Mouse (Mus musculus) midbrain, embryonic 10.5 days (tissue): Measurements from ENCODE around the gene M1ap. TPM values are rescaled to one million over a fixed set of nuclear protein-coding genes. Genes with fewer than 3 reads are reported as not detected.

ENCODE experiments used
- DNase-seq: peaks from one replicate; pipeline ENCODE4 v3.0.0-alpha.2; 2017; ENCODE audit warnings: low spot score
- H3K27ac ChIP-seq: fragments of 300-500 bp; sonication (generic); replicated peaks from 2 replicates; pipeline ENCODE4 v1.5.1; 2016; ENCODE audit warnings: mild to moderate bottlenecking
- H3K27me3 ChIP-seq: fragments of 300-500 bp; sonication (generic); 2 replicates; pipeline ENCODE4 v1.6.1; 2016; ENCODE audit warnings: low read depth, mild to moderate bottlenecking; ENCODE audit not compliant: poor library complexity, severe bottlenecking
- H3K36me3 ChIP-seq: fragments of 300-500 bp; sonication (generic); 2 replicates; pipeline ENCODE4 v1.6.1; 2016; ENCODE audit warnings: mild to moderate bottlenecking, moderate library complexity
- H3K4me1 ChIP-seq: fragments of 300-500 bp; sonication (generic); 2 replicates; pipeline ENCODE4 v1.6.1; 2016
- H3K4me3 ChIP-seq: fragments of 300-500 bp; sonication (generic); 2 replicates; pipeline ENCODE4 v1.5.1; 2016; ENCODE audit warnings: mild to moderate bottlenecking, moderate library complexity
- H3K9me3 ChIP-seq: fragments of 300-500 bp; sonication (generic); replicated peaks from 2 replicates; pipeline ENCODE4 v1.6.1; 2016; ENCODE audit warnings: mild to moderate bottlenecking
- WGBS: fragments of 180-500 bp; shearing (Covaris S2); methylation state at CpG from one replicate; pipeline ENCODE4 v1.1.7; 2016; 5-methylcytosine and 5-hydroxymethylcytosine counted together
- polyA plus RNA-seq: library from polyadenylated mRNA; unstranded; fragments of >200 nt; fragmentation: Nextera tagmentation; extraction: Ambion mirVana; gene quantifications from 2 replicates; pipeline ENCODE4 v1.2.1, GENCODE M21; 2016

Gene M1ap
- polyA plus RNA-seq, 1 experiment from 2014 or later: 0.23 TPM

GRCm38 (mm10) chr6:83017190-83017589, 70.5 kb downstream of the M1ap start:
- Histone ChIP-seq H3K36me3 (no peaks in the 10 kb centered on the region), H3K27me3 (no peaks in the 10 kb centered on the region; the same call in 1 of the 2 replicates), H3K4me3 (no peak overlapping the region), H3K9me3 (no peaks in the 10 kb centered on the region), H3K27ac (no peak overlapping the region), H3K4me1 (no peaks in the 10 kb centered on the region)
- 76% methylated on average over 3 of the region's 3 CpGs for WGBS
- no peak for DNase-seq

GRCm38 (mm10) chr6:83019044-83019443, 72.3 kb downstream of the M1ap start:
- Histone ChIP-seq H3K9me3 (no peaks in the 10 kb centered on the region), H3K27me3 (no peaks in the 10 kb centered on the region; the same call in 1 of the 2 replicates), H3K36me3 (no peaks in the 10 kb centered on the region), H3K27ac (no peak overlapping the region), H3K4me3 (no peak overlapping the region), H3K4me1 (no peaks in the 10 kb centered on the region)
- no peak for DNase-seq
- 76% methylated on average over 3 of the region's 3 CpGs for WGBS

DNA sequence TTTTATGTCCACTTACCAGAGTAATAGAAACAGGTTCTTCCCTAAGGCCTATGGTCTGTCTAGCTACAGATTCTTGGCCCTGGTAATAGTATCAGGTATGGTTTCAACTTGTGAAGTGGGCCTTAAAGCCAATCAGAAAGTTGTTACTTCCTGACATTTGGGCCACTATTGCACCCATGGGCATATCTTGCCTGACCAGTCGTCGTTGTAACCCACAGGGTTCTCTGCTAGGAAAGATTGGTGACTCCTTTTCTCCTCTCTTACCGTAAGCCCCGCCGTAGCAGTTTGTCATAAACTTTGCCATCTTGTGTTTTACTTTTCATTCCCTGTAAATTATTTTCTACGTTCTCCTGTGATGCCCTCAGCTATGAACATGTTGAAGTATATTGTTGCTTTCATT, 73.4 kb downstream of the M1ap start:
- Histone ChIP-seq H3K27me3 (no peaks in the 10 kb centered on the region; the same call in 1 of the 2 replicates), H3K4me3 (no peak overlapping the region), H3K9me3 (no peaks in the 10 kb centered on the region), H3K27ac (no peak overlapping the region), H3K4me1 (no peaks in the 10 kb centered on the region), H3K36me3 (no peaks in the 10 kb centered on the region)
- 88% methylated on average over 6 of the region's 6 CpGs for WGBS
- DNase-seq: no peak

GRCm38 (mm10) chr6:83020836-83021593, 74.3 kb downstream of the M1ap start:
- 86% methylated on average over 4 of the region's 4 CpGs for WGBS
- no peak for DNase-seq
- Histone ChIP-seq H3K27me3 (no peaks in the 10 kb centered on the region; the same call in 1 of the 2 replicates), H3K4me3 (no peak overlapping the region), H3K36me3 (no peaks in the 10 kb centered on the region), H3K9me3 (no peaks in the 10 kb centered on the region), H3K27ac (no peak overlapping the region), H3K4me1 (no peaks in the 10 kb centered on the region)

DNA sequence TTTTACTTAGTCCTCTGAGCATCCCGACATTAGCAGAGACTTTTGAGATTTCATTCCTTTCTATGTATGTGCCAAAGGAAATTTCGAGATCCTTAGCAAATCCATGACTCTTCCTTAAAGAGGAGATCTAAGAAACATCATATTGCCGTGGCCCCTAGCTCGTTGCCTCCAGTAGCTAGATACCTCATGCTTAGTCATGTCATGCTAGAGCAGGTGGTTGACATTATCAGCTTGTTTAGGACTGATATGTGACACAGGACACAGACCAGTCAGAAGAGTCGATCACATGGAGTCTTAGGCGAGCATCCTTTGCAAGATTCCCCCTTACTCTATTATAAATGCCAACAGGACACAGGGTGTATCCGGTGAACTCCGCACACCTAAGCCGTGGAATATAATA, 76.3 kb downstream of the M1ap start:
- no peaks in the 10 kb centered on the region for H3K9me3 ChIP-seq
- H3K36me3 ChIP-seq: no peaks in the 10 kb centered on the region
- H3K27ac ChIP-seq: no peak overlapping the region
- no peak for DNase-seq
- 87% methylated on average over 9 of the region's 9 CpGs for WGBS
- no peaks in the 10 kb centered on the region for H3K4me1 ChIP-seq
- H3K27me3 ChIP-seq: peaks cover 10% of the 10 kb centered on the region
- H3K4me3 ChIP-seq: no peak overlapping the region

DNA sequence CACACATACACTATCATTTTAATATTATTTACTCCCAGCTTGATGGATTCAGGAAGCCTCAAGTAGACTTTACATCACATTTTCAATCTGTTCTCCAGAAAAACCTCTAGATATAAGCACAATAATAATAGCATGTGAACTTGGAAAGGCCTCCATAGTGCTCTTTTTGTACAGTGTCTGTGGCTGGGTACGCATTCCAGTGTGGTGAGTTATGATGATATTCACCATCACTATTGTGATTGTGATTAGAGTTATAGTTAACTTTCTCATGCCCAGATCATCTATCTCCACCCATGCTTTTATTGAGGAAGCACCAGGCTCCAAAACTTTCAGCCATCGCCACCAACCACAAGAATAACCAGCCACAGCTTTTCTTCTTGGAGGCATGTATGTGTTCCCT, 77.1 kb downstream of the M1ap start:
- no peaks in the 10 kb centered on the region for H3K36me3 ChIP-seq
- H3K4me3 ChIP-seq: no peak overlapping the region
- H3K27me3 ChIP-seq: peaks cover 18% of the 10 kb centered on the region
- no peak for DNase-seq
- no peaks in the 10 kb centered on the region for H3K4me1 ChIP-seq
- no peak overlapping the region for H3K27ac ChIP-seq
- no peaks in the 10 kb centered on the region for H3K9me3 ChIP-seq
- WGBS: 88% methylated on average over 2 of the region's 2 CpGs

- DNase-seq: no peak
- no peaks in the 10 kb centered on the region for H3K36me3 ChIP-seq
- H3K27me3 ChIP-seq: peaks cover 24% of the 10 kb centered on the region
- no peak overlapping the region for H3K4me3 ChIP-seq
- WGBS: 77% methylated on average over 4 of the region's 4 CpGs
- no peak overlapping the region for H3K27ac ChIP-seq
- H3K4me1 ChIP-seq: peaks cover under 1% of the 10 kb centered on the region; the same call in 1 of the 2 replicates
- H3K9me3 ChIP-seq: no peaks in the 10 kb centered on the region
These were observed 77.7 kb downstream of the M1ap start for GRCm38 (mm10) chr6:83024421-83024820.

DNA sequence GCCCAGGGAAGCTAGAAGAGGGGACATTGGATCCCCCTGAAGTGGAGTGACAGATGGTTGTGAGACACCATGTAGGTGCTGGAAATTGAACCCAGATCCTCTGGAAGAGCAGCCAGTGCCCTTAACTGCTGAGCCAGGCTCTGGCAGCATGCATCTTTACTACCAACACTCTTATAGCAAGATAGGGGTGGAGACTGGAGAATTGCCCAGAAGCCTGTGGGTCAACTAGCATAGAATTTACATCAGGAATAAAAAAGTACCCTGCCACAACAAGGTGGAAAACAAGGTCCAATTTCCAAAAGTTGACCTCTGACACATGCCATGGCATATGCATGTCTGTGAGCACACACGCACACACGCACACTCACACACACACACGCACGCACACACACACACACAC, 78.5 kb downstream of the M1ap start:
- H3K4me3 ChIP-seq: no peak overlapping the region
- no peaks in the 10 kb centered on the region for H3K9me3 ChIP-seq
- H3K27ac ChIP-seq: no peak overlapping the region
- H3K36me3 ChIP-seq: no peaks in the 10 kb centered on the region
- WGBS: 91% methylated on average over 4 of the region's 4 CpGs
- H3K4me1 ChIP-seq: peaks cover 9% of the 10 kb centered on the region
- no peak for DNase-seq
- peaks cover 32% of the 10 kb centered on the region for H3K27me3 ChIP-seq

GRCm38 (mm10) chr6:83027293-83027692, 80.6 kb downstream of the M1ap start:
- Histone ChIP-seq H3K27me3 (peaks cover 53% of the 10 kb centered on the region), H3K4me1 (peaks cover 19% of the 10 kb centered on the region), H3K36me3 (0 out of 2 replicates have a peak, but pooled peaks cover 5% of the 10 kb centered on the region), H3K27ac (no peak overlapping the region), H3K9me3 (no peaks in the 10 kb centered on the region), H3K4me3 (no peak overlapping the region)
- WGBS: 80% methylated on average over 8 of the region's 8 CpGs
- DNase-seq: no peak

GRCm38 (mm10) chr6:83027706-83028105, 81.0 kb downstream of the M1ap start:
- DNase-seq: no peak
- Histone ChIP-seq H3K27me3 (peaks cover 57% of the 10 kb centered on the region), H3K4me1 (peaks cover 23% of the 10 kb centered on the region), H3K27ac (no peak overlapping the region), H3K4me3 (no peak overlapping the region), H3K9me3 (no peaks in the 10 kb centered on the region), H3K36me3 (0 out of 2 replicates have a peak, but pooled peaks cover 5% of the 10 kb centered on the region)
- 66% methylated on average over 7 of the region's 9 CpGs for WGBS

GRCm38 (mm10) chr6:83029777-83030176, 83.1 kb downstream of the M1ap start:
- 11% methylated on average over 10 of the region's 10 CpGs for WGBS
- H3K9me3 ChIP-seq: no peaks in the 10 kb centered on the region
- H3K4me3 ChIP-seq: no peak overlapping the region
- no peak for DNase-seq
- peaks cover 42% of the 10 kb centered on the region for H3K4me1 ChIP-seq
- 0 out of 2 replicates have a peak, but pooled peaks cover 5% of the 10 kb centered on the region for H3K36me3 ChIP-seq
- peaks cover 71% of the 10 kb centered on the region for H3K27me3 ChIP-seq
- H3K27ac ChIP-seq: no peak overlapping the region

- Histone ChIP-seq H3K9me3 (no peaks in the 10 kb centered on the region), H3K36me3 (0 out of 2 replicates have a peak, but pooled peaks cover 5% of the 10 kb centered on the region), H3K27ac (no peak overlapping the region), H3K4me1 (peaks cover 51% of the 10 kb centered on the region), H3K4me3 (no peak overlapping the region), H3K27me3 (peaks cover 84% of the 10 kb centered on the region)
- 61% methylated on average over 7 of the region's 7 CpGs for WGBS
- no peak for DNase-seq
These were observed 84.4 kb downstream of the M1ap start for GRCm38 (mm10) chr6:83031111-83031510.

DNA sequence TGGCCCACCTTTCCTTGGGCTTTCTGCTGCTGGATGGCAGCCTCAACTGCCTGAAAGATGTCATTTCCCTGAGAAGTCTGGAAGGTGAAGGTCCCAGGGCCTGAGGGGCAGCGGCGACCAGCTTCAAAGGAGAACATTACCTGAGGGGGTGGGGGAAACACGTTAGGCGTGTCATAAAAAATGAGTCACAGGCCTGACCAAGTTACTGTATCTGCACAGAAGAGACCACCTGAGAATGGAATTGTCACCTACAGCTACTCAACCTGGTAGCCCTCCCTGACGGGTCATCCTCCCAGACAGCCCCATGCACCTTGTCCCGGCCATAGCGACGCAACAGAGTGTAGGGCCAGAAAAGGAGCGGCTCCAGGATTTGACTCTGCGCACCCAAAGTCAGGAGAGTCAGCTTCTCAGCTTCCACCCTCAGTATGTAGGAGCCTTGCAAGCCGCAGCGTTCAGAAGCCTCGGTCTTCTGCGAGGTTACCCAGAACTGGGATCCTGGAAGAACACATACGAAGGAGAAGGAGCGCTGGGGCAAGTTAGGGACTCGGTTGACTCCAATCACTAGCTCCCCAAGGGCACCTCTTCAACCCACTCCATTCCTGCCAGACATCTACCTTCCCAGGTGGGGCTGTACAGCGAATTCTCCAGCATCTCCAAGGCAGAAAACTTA, 85.4 kb downstream of the M1ap start:
- WGBS: 12% methylated on average over 18 of the region's 18 CpGs
- DNase-seq: no peak
- peaks cover 92% of the 10 kb centered on the region for H3K27me3 ChIP-seq

More for the DNA sequence above, 85.4 kb downstream of the M1ap start:
- Histone ChIP-seq H3K27ac (peak overlapping the region; percentile 84; the same call in 1 of the 2 replicates), H3K36me3 (0 out of 2 replicates have a peak, but pooled peaks cover 5% of the 10 kb centered on the region), H3K4me3 (peak overlapping the region; percentile 60), H3K9me3 (no peaks in the 10 kb centered on the region), H3K4me1 (peaks cover 51% of the 10 kb centered on the region)
